Mouse (Mus musculus): ENCODE results near the gene Tcf3.

- TF ChIP-seq POLR2A (IDR thresholded peaks at IDR 0.05; ENCODE audit: control insufficient read depth, extremely low read depth, insufficient read depth, low read length, poor library complexity) (no peak), CTCF (IDR thresholded peaks at IDR 0.05; ENCODE audit: borderline replicate concordance, control insufficient read depth, extremely low read depth, insufficient read depth, low read length, poor library complexity) (no peak)
These were observed 1.7 kb downstream of the Tcf3 start for GRCm38 (mm10) chr10:80431570-80432386.

Measured in thymus, adult 2 months (tissue).